Mouse (Mus musculus) intestine, postnatal 0 days (tissue): ENCODE data around the gene Slc25a16. TPM values are rescaled to one million over a fixed set of nuclear protein-coding genes. Genes with fewer than 3 reads are reported as not detected.

ENCODE experiments used
- ATAC-seq: fragments of 200-750 bp; cut with Nextera tagmentation; 2 replicates; pipeline ENCODE4 v1.8.0; 2017; ENCODE audit warnings: mild to moderate bottlenecking, moderate TSS enrichment, moderate library complexity
- H3K27ac ChIP-seq: fragments of 300-500 bp; sonication (generic); 2 replicates; pipeline ENCODE4 v1.5.1; 2014; ENCODE audit warnings: mild to moderate bottlenecking, low read depth, low read length, moderate library complexity
- H3K27me3 ChIP-seq: fragments of 300-500 bp; sonication (generic); replicated peaks from 2 replicates; pipeline ENCODE4 v1.6.1; 2014; ENCODE audit warnings: low read length, mixed read lengths; ENCODE audit not compliant: control insufficient read depth, insufficient read depth
- H3K36me3 ChIP-seq: fragments of 300-500 bp; sonication (generic); 2 replicates; pipeline ENCODE4 v1.6.1; 2014; ENCODE audit warnings: mild to moderate bottlenecking, moderate library complexity; ENCODE audit not compliant: control insufficient read depth, insufficient read depth
- H3K4me1 ChIP-seq: fragments of 300-500 bp; sonication (generic); replicated peaks from 2 replicates; pipeline ENCODE4 v1.6.1; 2014; ENCODE audit warnings: antibody characterized with exemption, low read length, mixed read lengths; ENCODE audit not compliant: control insufficient read depth, insufficient read depth
- H3K4me2 ChIP-seq: fragments of 300-500 bp; sonication (generic); replicated peaks from 2 replicates; pipeline ENCODE4 v1.6.1; 2014; ENCODE audit warnings: low read depth, mild to moderate bottlenecking, moderate library complexity
- H3K4me3 ChIP-seq: fragments of 300-500 bp; sonication (generic); 2 replicates; pipeline ENCODE4 v1.5.1; 2014; ENCODE audit warnings: low read depth, low read length
- H3K9ac ChIP-seq: fragments of 300-500 bp; sonication (generic); 2 replicates; pipeline ENCODE4 v1.6.1; 2014; ENCODE audit warnings: mild to moderate bottlenecking, low read depth, low read length
- H3K9me3 ChIP-seq: fragments of 300-500 bp; sonication (generic); 2 replicates; pipeline ENCODE4 v1.6.1; 2016; ENCODE audit warnings: mixed run types; ENCODE audit not compliant: control insufficient read depth
- CTCF ChIP-seq: sonication (generic); IDR thresholded peaks from 2 replicates; pipeline ENCODE4 v1.5.1; 2016; ENCODE audit warnings: low read depth, mild to moderate bottlenecking, control low read depth, antibody characterized with exemption, moderate library complexity
- WGBS: fragments of 180-500 bp; shearing (Covaris S2); extraction: QIAGEN DNeasy Blood & Tissue Kit; methylation state at CpG from one replicate; pipeline ENCODE4 v1.1.7; 2014; 5-methylcytosine and 5-hydroxymethylcytosine counted together
- polyA plus RNA-seq: library from polyadenylated mRNA; unstranded; fragments of >200 nt; fragmentation: Nextera tagmentation; extraction: Ambion mirVana; gene quantifications from 2 replicates; pipeline ENCODE4 v1.2.1, GENCODE M21; 2015

Gene Slc25a16
- 14.6 and 16.3 TPM in 2 replicates for polyA plus RNA-seq

DNA sequence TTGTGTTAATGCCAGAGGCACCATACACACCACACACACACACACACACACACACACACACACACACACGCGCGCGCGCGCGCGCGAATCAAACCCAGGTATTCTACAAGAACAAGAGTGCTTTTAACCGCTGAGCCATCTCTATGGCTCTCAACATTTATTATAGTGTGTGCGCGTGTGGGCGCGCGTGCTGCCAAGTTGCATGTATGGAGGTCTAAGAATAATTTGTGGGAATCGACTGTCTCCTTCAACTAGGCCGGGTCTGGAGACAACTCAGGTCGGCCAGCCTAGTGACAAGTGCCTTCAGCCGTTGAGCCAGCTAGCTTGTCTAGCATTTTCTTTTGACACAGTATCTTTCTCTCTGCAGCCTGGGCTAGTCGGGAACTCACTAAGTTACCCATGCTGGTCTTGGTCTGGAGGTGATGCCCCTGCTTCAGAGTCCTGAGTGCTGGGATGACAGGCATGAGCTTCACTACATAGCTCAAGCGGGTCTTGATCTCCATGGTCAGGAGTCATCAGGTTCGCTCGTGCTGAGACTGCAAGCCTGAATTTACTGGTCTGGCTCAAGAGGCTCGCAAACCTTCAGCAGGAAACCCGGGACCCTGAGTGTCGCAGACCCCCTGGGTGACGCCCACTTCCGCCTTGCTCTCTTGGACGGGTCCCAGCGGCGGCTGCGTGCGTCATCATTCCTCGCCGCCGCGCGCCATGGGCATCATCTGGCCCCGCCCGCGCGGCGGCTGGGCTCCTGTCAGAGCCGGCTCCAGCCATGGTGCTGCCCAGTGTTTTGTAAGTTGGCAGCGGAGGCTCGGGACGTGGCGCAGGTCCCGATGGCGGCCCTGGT, at the start of gene Slc25a16:
TSS of gene Slc25a16 (plus strand) at position 709 of the 841 bp plus-strand sequence.
- Histone ChIP-seq H3K9me3 (no peaks in the 10 kb centered on the region), H3K4me3 (peak within 1 kb of the TSS; percentile 83), H3K4me2 (peak within 1 kb of the TSS; percentile 93), H3K9ac (peak within 1 kb of the TSS; percentile 95), H3K4me1 (no peaks in the 10 kb centered on the region), H3K27me3 (no peaks in the 10 kb centered on the region), H3K27ac (peak within 1 kb of the TSS; percentile 80), H3K36me3 (no peaks in the 10 kb centered on the region)
- ATAC-seq: peak; percentile 98
- TF ChIP-seq CTCF: no peak
- WGBS: 4% methylated on average over 50 of the region's 50 CpGs

DNA sequence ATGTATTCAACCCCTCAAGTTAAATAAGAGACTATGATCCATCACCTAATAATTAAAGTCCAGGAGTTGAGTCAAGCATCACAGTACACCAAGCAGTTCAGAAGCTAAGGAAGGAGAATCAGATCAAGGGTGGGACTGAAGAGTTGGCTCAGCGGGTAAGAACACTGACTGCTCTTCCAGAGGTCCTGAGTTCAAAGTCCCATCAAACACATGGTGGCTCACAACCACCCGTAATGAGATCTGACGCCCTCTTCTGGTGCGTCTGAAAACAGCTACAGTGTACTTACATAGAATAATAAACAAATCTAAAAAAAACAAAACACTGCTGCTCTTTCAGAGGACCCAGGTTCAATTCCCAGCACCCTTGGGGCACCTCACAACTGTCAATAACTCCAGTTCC, 45.6 kb upstream of the Slc25a16 start:
- Histone ChIP-seq H3K4me3 (no peak overlapping the region), H3K9me3 (no peaks in the 10 kb centered on the region), H3K36me3 (no peaks in the 10 kb centered on the region), H3K27me3 (no peaks in the 10 kb centered on the region), H3K27ac (no peak overlapping the region), H3K4me1 (no peaks in the 10 kb centered on the region), H3K4me2 (no peak overlapping the region), H3K9ac (no peak overlapping the region)
- no peak for ATAC-seq
- peak; percentile 15; the same call in 1 of the 2 replicates for TF ChIP-seq CTCF
- 76% methylated on average over 4 of the region's 4 CpGs for WGBS

- no peak for TF ChIP-seq CTCF
These were observed 44.9 kb upstream of the Slc25a16 start for GRCm38 (mm10) chr10:62875565-62875964.

DNA sequence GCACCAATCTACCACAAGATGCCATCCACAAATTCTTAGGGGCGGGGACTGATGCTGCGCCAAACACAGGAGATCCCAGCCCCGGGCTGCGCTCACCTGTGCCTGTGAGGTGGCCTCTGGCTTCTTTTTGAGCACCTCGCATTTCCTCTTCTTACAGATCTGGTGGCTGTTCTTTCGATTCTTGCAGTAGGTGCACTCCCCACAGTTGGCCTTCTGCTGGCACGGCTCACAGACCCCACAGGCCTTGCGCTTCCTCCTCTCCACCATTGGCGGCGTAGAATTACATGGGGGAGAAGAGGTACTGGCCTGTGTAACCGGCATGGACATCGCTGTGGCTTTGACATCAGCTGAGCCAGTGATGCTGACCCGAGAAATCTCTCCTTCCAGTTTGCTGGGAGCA, 42.4 kb upstream of the Slc25a16 start:
- no peak overlapping the region for H3K4me2 ChIP-seq

More at GRCm38 (mm10) chr10:62875565-62875964, 44.9 kb upstream of the Slc25a16 start:
- Histone ChIP-seq H3K27ac (no peak overlapping the region), H3K9ac (no peak overlapping the region), H3K36me3 (no peaks in the 10 kb centered on the region), H3K4me3 (no peak overlapping the region), H3K4me2 (no peak overlapping the region), H3K4me1 (no peaks in the 10 kb centered on the region), H3K9me3 (no peaks in the 10 kb centered on the region), H3K27me3 (no peaks in the 10 kb centered on the region)
- WGBS: 72% methylated on average over 4 of the region's 4 CpGs
- ATAC-seq: no peak

DNA sequence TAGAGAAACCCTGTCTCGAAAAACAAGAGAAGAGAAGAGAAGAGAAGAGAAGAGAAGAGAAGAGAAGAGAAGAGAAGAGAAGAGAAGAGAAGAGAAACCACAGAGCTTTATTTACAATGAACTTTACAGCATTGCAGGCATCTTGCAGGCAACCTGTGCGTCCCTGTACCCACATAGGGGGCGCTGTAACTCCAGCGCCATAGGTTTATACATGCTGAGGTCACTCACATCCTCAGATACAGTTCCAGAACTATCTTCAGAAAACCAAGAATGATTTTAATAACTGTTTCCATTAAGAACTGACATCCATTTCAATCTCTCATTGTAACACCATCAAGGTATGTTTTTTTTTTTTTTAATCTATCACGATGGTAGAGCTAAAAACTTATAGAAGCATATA, 39.2 kb upstream of the Slc25a16 start:
- ATAC-seq: no peak
- no peak overlapping the region for H3K9ac ChIP-seq
- 43% methylated on average over 5 of the region's 5 CpGs for WGBS
- H3K36me3 ChIP-seq: no peaks in the 10 kb centered on the region
- peak; percentile 61 for TF ChIP-seq CTCF
- no peak overlapping the region for H3K27ac ChIP-seq
- H3K4me2 ChIP-seq: no peak overlapping the region
- no peaks in the 10 kb centered on the region for H3K9me3 ChIP-seq
- H3K4me1 ChIP-seq: no peaks in the 10 kb centered on the region
- no peaks in the 10 kb centered on the region for H3K27me3 ChIP-seq
- no peak overlapping the region for H3K4me3 ChIP-seq

More for the DNA sequence above, 42.4 kb upstream of the Slc25a16 start:
- H3K4me1 ChIP-seq: no peaks in the 10 kb centered on the region
- no peak overlapping the region for H3K27ac ChIP-seq
- no peak overlapping the region for H3K9ac ChIP-seq
- no peak for ATAC-seq
- TF ChIP-seq CTCF: no peak
- no peaks in the 10 kb centered on the region for H3K36me3 ChIP-seq
- H3K27me3 ChIP-seq: no peaks in the 10 kb centered on the region
- WGBS: 91% methylated on average over 13 of the region's 13 CpGs
- no peaks in the 10 kb centered on the region for H3K9me3 ChIP-seq
- no peak overlapping the region for H3K4me3 ChIP-seq

DNA sequence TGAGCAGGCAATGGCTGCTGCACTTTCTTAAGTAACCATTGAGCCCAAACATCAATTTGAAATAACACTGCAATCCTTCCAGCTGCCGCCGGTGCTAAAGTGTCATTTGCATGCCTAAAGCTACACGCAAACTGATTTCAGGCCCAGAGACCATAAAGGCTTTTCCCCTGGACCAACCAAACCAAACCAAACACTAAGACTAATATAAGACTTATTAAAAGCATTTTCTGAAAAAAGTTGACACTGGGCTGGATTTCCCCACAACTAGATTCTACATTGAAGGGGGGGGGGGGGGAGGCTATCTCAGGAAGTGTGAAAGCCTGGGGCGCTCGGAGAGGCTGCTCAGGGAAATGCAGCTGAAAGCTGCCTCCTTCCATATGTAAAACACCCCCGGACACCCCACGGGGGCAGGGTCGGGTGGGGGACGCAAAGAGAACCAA, 36.5 kb upstream of the Slc25a16 start:
- Histone ChIP-seq H3K9ac (no peak overlapping the region), H3K4me3 (no peak overlapping the region), H3K36me3 (no peaks in the 10 kb centered on the region), H3K27ac (no peak overlapping the region), H3K4me1 (peaks cover 3% of the 10 kb centered on the region; the same call in 1 of the 2 replicates), H3K9me3 (no peaks in the 10 kb centered on the region), H3K4me2 (no peak overlapping the region), H3K27me3 (peaks cover 7% of the 10 kb centered on the region; the same call in 1 of the 2 replicates)
- peak; percentile 32 for TF ChIP-seq CTCF
- WGBS: 36% methylated on average over 9 of the region's 9 CpGs
- ATAC-seq: no peak
